Mouse (Mus musculus) embryonic fibroblast, embryonic 13.5 days (primary cell): ENCODE data around the gene Vangl2. TPM values are rescaled to one million over a fixed set of nuclear protein-coding genes. Genes with fewer than 3 reads are reported as not detected.

ENCODE experiments used
- H3K27ac ChIP-seq: 2 replicates; pipeline ENCODE4 v1.5.1; 2012; ENCODE audit warnings: low read length, control low read depth, inconsistent platforms; ENCODE audit not compliant: insufficient read depth
- H3K4me1 ChIP-seq: 2 replicates; pipeline ENCODE4 v1.6.1; 2011; ENCODE audit warnings: low read length; ENCODE audit not compliant: control insufficient read depth, insufficient read depth
- H3K4me3 ChIP-seq: 2 replicates; pipeline ENCODE4 v1.5.1; 2011; ENCODE audit warnings: mild to moderate bottlenecking, control low read depth, low read length; ENCODE audit not compliant: insufficient read depth
- CTCF ChIP-seq: IDR thresholded peaks from 2 replicates; pipeline ENCODE4 v1.5.1; 2011; ENCODE audit warnings: mild to moderate bottlenecking, control low read depth, low read length, moderate library complexity, borderline replicate concordance; ENCODE audit not compliant: insufficient read depth
- POLR2A ChIP-seq: IDR thresholded peaks from 2 replicates; pipeline ENCODE4 v1.6.1; 2011; ENCODE audit warnings: low read depth, mild to moderate bottlenecking, control low read depth, low read length, moderate library complexity
- polyA plus RNA-seq: library from polyadenylated mRNA; stranded (reverse); fragments of >200 nt; gene quantifications from 2 replicates; pipeline ENCODE4 v1.2.4, GENCODE M21; 2011; ENCODE audit warnings: low read depth; ENCODE audit not compliant: missing spikeins, insufficient read length

Gene Vangl2
- polyA plus RNA-seq, 1 experiment = 12.3 TPM

DNA sequence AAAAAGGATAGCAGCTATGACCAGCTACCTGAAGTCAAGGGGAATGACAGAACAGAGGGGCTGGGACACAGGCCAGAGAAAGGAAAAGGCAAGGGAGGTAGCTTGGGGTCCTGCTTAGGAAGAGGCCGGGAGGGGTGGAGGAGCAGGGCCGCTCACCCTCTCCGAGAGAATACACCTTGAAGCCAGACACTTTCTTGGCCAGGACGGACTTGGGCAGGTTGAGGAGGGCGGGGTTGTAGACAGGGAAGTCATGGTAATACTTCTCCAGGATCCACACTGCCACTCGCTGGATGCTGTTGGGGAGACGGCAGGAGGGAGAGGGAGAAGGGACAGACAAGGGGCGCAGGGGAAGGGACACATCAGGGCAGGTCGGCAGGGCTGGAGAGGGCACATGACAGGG lies 19.9 kb downstream of the Vangl2 start:
- H3K4me1 ChIP-seq = no peaks in the 10 kb centered on the region
- TF ChIP-seq POLR2A (no peak), CTCF (no peak)
- H3K27ac ChIP-seq = no peak overlapping the region
- H3K4me3 ChIP-seq = no peak overlapping the region

DNA sequence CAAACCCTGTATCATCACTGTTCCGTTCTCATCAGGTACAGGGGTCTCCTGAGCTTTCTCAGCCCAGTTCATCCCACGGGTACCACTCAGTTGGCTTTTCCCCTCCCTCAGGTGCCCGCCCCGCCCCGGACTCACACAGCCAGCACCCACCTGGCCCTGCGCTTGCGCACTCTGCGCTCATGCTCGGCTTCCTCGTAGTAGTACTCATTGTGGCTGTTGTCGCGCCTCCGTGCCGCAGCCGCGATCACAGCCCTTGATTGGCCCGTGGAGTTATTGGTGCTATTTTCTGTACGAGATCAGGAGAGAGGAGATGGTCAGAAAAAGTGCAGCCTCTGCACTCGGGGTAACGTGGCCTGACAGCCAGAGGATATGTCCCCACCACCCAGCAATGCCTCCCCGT lies 20.5 kb downstream of the Vangl2 start:
- Histone ChIP-seq H3K27ac (no peak overlapping the region), H3K4me3 (no peak overlapping the region), H3K4me1 (no peaks in the 10 kb centered on the region)
- TF ChIP-seq CTCF = no peak
- no peak for TF ChIP-seq POLR2A

DNA sequence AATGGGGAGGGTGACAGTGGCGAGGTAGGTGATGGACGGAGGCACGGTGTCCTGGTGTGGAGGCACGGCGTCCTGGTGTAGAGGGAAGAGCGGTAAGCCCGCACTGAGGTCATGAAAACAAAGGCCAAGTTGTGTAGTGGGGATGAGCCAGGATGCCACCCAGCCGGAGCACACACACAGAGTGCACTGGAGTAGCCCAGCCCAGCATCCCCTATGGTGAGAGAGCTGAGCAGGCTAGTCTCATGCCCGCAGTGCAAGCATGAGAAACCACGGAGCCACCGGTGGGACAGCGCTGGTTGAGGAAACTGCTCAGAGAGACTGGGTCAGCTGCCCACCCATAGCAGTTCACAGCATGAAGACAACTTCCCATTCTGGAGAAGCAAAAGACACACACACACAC lies 26.6 kb downstream of the Vangl2 start:
- Histone ChIP-seq H3K4me3 (no peak overlapping the region), H3K27ac (no peak overlapping the region), H3K4me1 (no peaks in the 10 kb centered on the region)
- TF ChIP-seq CTCF (no peak), POLR2A (no peak)

- TF ChIP-seq POLR2A = no peak
- TF ChIP-seq CTCF = peak; percentile 54
Measured at GRCm38 (mm10) chr1:172000641-172001040, 27.6 kb downstream of the Vangl2 start.

GRCm38 (mm10) chr1:171998820-171999597 lies 29.2 kb downstream of the Vangl2 start:
- Histone ChIP-seq H3K27ac (no peak overlapping the region), H3K4me3 (no peak overlapping the region), H3K4me1 (no peaks in the 10 kb centered on the region)
- TF ChIP-seq POLR2A = no peak

More at GRCm38 (mm10) chr1:172000641-172001040, 27.6 kb downstream of the Vangl2 start:
- no peak overlapping the region for H3K4me3 ChIP-seq
- H3K4me1 ChIP-seq = no peaks in the 10 kb centered on the region
- no peak overlapping the region for H3K27ac ChIP-seq

DNA sequence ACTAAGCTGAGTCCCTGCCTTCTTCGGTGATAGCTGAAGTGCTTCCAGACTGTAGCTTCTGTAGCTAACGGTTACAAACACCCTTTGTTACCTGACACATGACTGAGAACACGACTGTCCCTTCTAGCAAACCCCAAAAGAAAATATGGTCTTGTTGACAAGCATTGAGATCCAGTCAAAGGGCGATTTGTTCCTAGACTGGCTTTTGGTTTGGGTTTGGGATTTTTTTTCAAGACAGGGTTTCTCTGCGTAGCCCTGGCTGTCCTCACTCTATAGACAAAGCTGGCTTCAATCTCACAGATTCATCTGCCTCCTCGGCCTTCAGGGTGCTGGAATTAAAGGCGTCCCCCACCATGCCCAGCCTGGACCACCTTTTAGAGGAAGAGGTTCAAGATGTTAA lies 31.5 kb downstream of the Vangl2 start:
- no peak overlapping the region for H3K4me3 ChIP-seq
- no peak overlapping the region for H3K27ac ChIP-seq
- TF ChIP-seq POLR2A (no peak), CTCF (no peak)
- H3K4me1 ChIP-seq = no peaks in the 10 kb centered on the region

DNA sequence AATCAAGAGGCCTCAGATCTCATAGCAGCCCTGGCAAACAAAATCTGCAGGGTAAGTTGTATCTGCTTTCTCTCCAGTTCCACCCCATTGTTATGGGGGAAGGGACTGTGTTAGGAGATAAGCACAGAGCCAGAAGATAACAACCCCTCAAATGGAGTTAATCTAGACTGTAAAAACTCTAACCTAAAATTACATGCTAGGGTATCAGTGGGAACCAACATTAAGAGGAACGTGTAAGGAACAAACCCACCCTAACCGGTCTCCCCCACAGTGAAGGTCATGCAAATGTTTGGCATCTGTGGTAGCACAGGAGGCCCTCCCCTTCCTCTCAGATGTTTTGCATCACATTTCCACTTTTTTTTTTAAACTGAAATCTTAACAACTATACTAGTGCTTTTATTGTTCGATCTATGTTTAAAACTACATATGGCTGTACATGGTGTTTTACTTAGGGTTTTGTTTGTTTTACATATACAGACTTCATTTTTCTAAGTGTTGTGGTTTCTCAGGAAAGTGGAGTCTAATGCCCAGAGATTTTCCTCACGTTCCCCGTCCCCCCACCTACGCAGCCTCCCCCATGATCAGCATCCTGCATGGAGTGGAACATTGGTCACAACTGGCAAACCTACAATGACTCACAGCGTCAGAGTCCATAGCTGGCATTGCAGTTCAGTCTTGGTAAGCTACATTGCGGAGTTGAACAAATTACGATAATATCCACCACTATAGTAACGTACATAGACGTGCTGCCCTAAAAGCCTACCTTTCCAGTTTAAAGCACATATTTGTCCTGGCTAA lies 33.1 kb downstream of the Vangl2 start:
- no peaks in the 10 kb centered on the region for H3K4me1 ChIP-seq
- no peak overlapping the region for H3K4me3 ChIP-seq
- H3K27ac ChIP-seq = no peak overlapping the region
- TF ChIP-seq CTCF = no peak
- TF ChIP-seq POLR2A = no peak

DNA sequence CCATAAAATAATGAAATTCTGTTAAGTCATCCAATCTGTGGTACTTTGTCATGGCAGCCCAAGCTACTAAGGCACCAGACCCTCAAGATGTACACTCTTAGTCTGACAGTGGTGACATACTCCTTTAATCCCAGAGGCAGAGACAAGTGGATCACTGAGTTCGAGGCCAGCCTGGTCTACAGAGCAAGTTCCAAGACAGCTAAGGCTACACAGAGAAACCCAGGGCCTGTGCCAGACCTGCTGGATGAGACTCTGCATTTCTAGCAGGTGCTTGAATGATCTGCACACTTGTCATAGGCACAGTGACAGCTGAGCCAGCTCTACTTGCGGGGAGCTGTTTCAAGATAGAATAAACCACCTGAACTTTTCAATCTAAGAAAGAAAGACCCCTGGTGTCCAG lies 33.7 kb downstream of the Vangl2 start:
- no peak overlapping the region for H3K4me3 ChIP-seq
- TF ChIP-seq POLR2A (no peak), CTCF (no peak)
- H3K27ac ChIP-seq = no peak overlapping the region
- no peaks in the 10 kb centered on the region for H3K4me1 ChIP-seq

DNA sequence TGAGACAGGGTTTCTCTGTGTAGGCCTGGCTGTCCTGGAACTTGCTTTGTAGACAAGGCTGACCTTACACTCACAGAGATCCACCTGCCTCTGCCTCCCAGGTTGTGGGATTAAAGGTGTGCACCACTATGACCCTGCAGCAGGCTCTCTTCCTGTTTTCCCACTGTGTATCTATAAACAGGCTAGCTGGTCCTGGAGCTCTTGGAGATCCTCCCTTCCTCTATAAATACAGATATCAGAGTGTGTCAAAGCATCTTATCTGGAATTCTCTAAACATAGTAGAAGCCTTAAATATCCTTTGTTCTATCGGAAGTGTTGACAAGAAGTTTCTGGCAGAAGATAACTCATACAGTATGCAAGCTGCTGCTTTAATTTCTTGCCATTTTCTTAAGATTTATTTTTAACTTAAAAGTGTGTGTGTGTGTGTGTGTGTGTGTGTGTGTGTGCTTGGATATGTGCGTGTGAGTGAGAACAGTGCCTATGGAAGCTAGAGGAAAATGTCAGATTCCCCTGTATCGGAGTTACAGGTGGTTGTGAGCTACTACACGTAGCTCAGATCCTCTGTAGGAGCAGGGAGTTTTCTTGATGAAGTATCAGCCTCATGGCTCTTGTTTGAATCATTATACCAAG lies 35.2 kb downstream of the Vangl2 start:
- no peak for TF ChIP-seq CTCF
- TF ChIP-seq POLR2A = no peak
- Histone ChIP-seq H3K4me3 (no peak overlapping the region), H3K4me1 (no peaks in the 10 kb centered on the region), H3K27ac (no peak overlapping the region)

GRCm38 (mm10) chr1:171991883-171992282 lies 36.4 kb downstream of the Vangl2 start:
- no peak overlapping the region for H3K27ac ChIP-seq
- no peaks in the 10 kb centered on the region for H3K4me1 ChIP-seq
- H3K4me3 ChIP-seq = no peak overlapping the region
- no peak for TF ChIP-seq POLR2A
- no peak for TF ChIP-seq CTCF
